Mouse (Mus musculus) adrenal gland, postnatal 0 days (tissue): ENCODE data around the gene Gtsf1l. TPM values are rescaled to one million over a fixed set of nuclear protein-coding genes. Genes with fewer than 3 reads are reported as not detected.

Source experiments
- microRNA-seq: library from miRNA; unstranded; fragments of <30 nt; microRNA quantifications from one replicate; pipeline ENCODE4, GENCODE M21; 2016; ENCODE audit warnings: borderline replicate concordance; ENCODE audit not compliant: insufficient number of aligned reads
- polyA plus RNA-seq: library from polyadenylated mRNA; unstranded; fragments of >200 nt; fragmentation: Nextera tagmentation; extraction: Ambion mirVana; gene quantifications from 2 replicates; pipeline ENCODE4 v1.2.1, GENCODE M21; 2015

Gene Gtsf1l
- not detected in 2 replicates for polyA plus RNA-seq

GRCm38 (mm10) chr2:163087728-163088127, at the start of gene Gtsf1l:
Gene Gtsf1l (minus strand): TSS chr2:163087855.

GRCm38 (mm10) chr2:163054335-163054840, 33.3 kb downstream of the Gtsf1l start, which contains the start of gene Mybl2:
Gene Mybl2 (plus strand): TSS chr2:163054687.

Small RNA genes lying within 50 kb of the gene (microRNA-seq; reads per million reads assigned to microRNA genes)
- gene Gm22174 (not detected), gene Mir7003 (not detected)

Other genes starting within 250 kb of the Gtsf1l start
- gene Srsf6, start 156.3 kb downstream of the Gtsf1l start, polyA plus RNA-seq, result 68.2 and 101 TPM in 2 replicates
- gene L3mbtl1, start 144.4 kb downstream of the Gtsf1l start, polyA plus RNA-seq, result 0.18 and 0.68 TPM in 2 replicates
- gene Sgk2, start 100.5 kb downstream of the Gtsf1l start, polyA plus RNA-seq, result 1.4 and 2.0 TPM in 2 replicates
- gene Ift52, start 70.5 kb downstream of the Gtsf1l start, polyA plus RNA-seq, result 40.7 and 66.5 TPM in 2 replicates
- 5.9 and 8.4 TPM in 2 replicates for gene Mybl2, start 33.2 kb downstream of the Gtsf1l start, polyA plus RNA-seq
- 8.6 and 11.5 TPM in 2 replicates for gene Tox2, start 115.3 kb upstream of the Gtsf1l start, polyA plus RNA-seq